Mouse (Mus musculus) forebrain, embryonic 10.5 days (tissue): Measurements from ENCODE around the gene Rab3gap2. TPM values are rescaled to one million over a fixed set of nuclear protein-coding genes. Genes with fewer than 3 reads are reported as not detected.

Experiments used
- DNase-seq: peaks from one replicate; pipeline ENCODE4 v3.0.0-alpha.2; 2017; ENCODE audit warnings: low spot score; ENCODE audit errors: extremely low spot score
- H3K27ac ChIP-seq: fragments of 300-500 bp; sonication (generic); 2 replicates; pipeline ENCODE4 v1.5.1; 2016; ENCODE audit warnings: mild to moderate bottlenecking
- H3K27me3 ChIP-seq: fragments of 300-500 bp; sonication (generic); 2 replicates; pipeline ENCODE4 v1.6.1; 2016; ENCODE audit warnings: mild to moderate bottlenecking; ENCODE audit not compliant: poor library complexity, severe bottlenecking
- H3K36me3 ChIP-seq: fragments of 300-500 bp; sonication (generic); replicated peaks from 2 replicates; pipeline ENCODE4 v1.6.1; 2016; ENCODE audit warnings: mild to moderate bottlenecking, moderate library complexity
- H3K4me1 ChIP-seq: fragments of 300-500 bp; sonication (generic); 2 replicates; pipeline ENCODE4 v1.6.1; 2016
- H3K4me3 ChIP-seq: fragments of 300-500 bp; sonication (generic); 2 replicates; pipeline ENCODE4 v1.5.1; 2016; ENCODE audit warnings: mild to moderate bottlenecking, moderate library complexity
- H3K9me3 ChIP-seq: fragments of 300-500 bp; sonication (generic); 2 replicates; pipeline ENCODE4 v1.6.1; 2016; ENCODE audit warnings: mild to moderate bottlenecking, moderate library complexity
- WGBS: fragments of 180-500 bp; shearing (Covaris S2); methylation state at CpG from one replicate; pipeline ENCODE4 v1.1.7; 2016; 5-methylcytosine and 5-hydroxymethylcytosine counted together
- polyA plus RNA-seq: library from polyadenylated mRNA; unstranded; fragments of >200 nt; fragmentation: Nextera tagmentation; extraction: Ambion mirVana; gene quantifications from 2 replicates; pipeline ENCODE4 v1.2.1, GENCODE M21; 2016

Rab3gap2 gene
- 18.4 and 19.0 TPM in 2 replicates for polyA plus RNA-seq

DNA sequence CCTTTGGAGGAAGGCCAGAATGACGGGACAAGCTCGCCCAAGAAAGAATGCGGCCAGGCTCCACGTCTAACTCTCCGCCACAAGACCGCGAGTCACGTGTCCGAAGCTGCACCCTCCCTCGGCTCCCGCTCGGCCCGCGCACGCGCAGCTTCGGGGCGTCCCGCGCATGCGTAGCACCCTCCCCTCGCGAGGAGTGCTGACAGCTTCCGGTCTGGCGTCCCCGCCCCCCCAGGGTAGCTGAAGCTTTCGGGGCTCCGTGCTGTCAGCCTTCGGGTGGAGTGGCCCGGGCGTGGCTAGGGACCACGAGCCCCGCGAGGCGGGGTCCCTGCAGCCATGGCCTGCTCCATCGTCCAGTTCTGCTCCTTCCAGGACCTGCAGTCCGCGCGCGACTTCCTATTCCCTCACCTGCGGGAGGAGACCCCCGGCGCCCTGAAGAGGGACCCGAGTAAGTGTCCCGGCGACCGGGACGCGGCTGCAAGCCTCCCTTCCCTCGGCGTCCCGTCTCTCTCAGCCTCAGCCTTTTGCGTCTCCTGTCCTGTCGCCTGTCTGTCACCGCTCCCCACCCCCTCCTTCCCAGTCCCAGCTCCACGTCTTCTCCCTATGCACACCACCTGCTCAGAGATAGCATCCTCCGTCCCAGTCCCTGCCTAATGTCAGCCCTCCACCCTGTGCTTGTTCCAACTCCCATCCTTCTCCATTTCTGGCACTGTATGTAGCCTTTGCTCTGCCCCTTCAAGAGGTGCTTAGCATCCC is at the start of gene Rab3gap2:
Gene Rab3gap2, plus strand, starts transcription at position 209 of the 753 bp plus-strand sequence.
- under 1% methylated on average over 57 of the region's 57 CpGs for WGBS

DNA sequence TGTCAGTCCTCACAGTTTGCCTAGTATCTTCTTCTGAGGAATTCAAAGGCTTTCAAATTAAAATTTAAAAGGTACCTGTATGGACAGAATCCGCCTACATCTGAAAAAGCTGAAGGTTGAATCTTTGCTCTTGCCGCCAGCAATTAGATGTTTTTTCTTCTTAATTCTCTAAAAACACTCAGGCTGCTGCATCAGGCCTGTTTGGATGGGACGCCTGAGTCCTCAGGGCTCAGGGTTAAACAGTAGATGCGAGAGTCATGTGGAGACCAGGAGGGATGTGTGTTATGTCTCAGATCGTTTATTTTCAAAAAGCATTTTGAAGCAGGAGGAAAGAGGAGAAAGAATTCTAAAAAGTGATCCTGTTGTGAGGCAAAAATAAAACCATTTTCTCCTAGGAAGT is 30.3 kb upstream of the Rab3gap2 start:
- DNase-seq: no peak
- Histone ChIP-seq H3K36me3 (no peaks in the 10 kb centered on the region), H3K9me3 (no peaks in the 10 kb centered on the region), H3K4me3 (no peak overlapping the region), H3K27ac (no peak overlapping the region), H3K4me1 (no peaks in the 10 kb centered on the region), H3K27me3 (no peaks in the 10 kb centered on the region)
- WGBS: 85% methylated on average over 5 of the region's 5 CpGs

More for the DNA sequence above, at the start of gene Rab3gap2:
- DNase-seq: peak; percentile 96
- Histone ChIP-seq H3K4me3 (peak within 1 kb of the TSS; percentile 90), H3K36me3 (peaks cover 3% of the 10 kb centered on the region; the same call in 1 of the 2 replicates), H3K4me1 (peaks cover 41% of the 10 kb centered on the region), H3K27ac (peak within 1 kb of the TSS; percentile 89), H3K27me3 (no peaks in the 10 kb centered on the region), H3K9me3 (no peaks in the 10 kb centered on the region)

DNA sequence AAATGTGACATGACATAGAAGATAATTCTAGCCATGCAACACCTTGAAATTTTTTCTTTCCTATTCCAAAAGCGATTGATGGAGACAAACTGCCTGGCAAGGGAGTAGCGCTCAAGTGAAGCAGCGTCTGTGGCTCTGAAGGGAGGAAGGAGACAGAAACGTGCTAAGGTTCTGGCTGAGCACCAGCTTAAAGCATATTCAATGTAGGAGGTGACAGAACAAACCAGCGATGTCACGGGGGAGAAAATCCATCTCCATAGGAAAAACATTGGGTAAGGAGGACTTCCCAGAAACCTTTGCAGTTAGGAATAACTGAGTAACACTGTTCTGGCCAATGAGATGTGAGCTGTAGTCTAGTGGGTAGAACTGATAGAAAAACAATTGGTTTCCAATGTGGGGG is 26.1 kb upstream of the Rab3gap2 start:
- Histone ChIP-seq H3K4me3 (no peak overlapping the region), H3K27me3 (no peaks in the 10 kb centered on the region), H3K36me3 (no peaks in the 10 kb centered on the region), H3K9me3 (no peaks in the 10 kb centered on the region), H3K4me1 (no peaks in the 10 kb centered on the region), H3K27ac (no peak overlapping the region)
- DNase-seq: no peak
- WGBS: 89% methylated on average over 6 of the region's 6 CpGs

DNA sequence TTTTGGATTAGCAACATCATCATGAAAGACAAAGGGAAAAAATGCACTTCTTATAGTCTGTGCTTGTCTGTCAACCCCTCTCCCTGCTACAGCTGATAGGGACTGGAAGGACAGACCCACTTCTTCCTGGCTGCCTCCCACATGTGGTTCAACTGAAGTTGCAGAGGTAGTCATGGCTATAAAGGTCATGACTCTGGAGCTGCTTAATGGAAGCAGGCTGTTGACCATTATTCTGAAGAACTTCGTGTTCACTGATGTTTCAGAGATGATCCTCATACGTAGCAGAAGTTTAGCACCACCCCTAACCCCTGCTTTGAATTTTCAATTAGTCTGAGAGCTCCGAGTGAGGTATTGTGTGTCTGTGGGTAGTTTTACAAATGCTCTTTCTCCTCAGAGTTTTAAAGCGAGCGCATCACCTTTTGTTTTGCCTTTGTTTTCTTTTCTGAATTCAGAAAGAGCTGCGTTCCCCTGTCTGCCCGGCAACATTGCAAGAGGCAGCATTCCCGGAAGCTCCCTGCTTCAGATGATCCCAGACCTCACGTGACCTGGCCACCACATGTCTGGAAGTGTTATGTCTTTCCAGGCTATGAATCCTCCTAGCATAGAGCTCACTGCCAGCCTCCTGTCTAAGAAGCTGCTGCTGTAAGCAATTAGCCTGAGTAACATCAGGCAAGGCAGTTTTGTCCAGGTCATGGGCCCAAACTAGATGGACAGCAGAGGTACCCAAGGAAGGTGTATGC is 20.2 kb upstream of the Rab3gap2 start:
- Histone ChIP-seq H3K4me1 (peaks cover 17% of the 10 kb centered on the region), H3K9me3 (no peaks in the 10 kb centered on the region), H3K27ac (peak overlapping the region; percentile 8; the same call in 1 of the 2 replicates), H3K36me3 (no peaks in the 10 kb centered on the region), H3K4me3 (no peak overlapping the region), H3K27me3 (no peaks in the 10 kb centered on the region)
- WGBS: 49% methylated on average over 9 of the region's 9 CpGs
- DNase-seq: no peak

DNA sequence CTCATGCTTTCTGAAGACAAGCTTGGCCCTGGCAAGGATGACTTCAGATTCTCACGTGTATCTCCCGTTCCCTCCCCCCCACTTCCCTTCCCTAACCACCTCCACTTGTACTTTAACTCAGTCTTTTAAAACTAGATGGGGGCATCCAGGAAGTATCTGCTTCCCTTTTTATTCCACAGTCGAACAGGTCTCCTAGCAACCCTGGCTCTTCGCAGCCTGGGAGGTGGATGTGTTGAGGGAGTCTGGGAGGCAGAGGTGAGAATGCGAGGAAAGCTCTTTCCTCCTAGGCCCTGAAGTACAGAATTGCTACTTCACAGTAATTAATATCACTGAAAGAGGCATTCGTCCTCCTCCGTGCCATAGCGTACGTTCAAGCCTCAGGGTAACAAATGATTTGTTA is 18.4 kb upstream of the Rab3gap2 start:
- WGBS: 80% methylated on average over 9 of the region's 9 CpGs
- Histone ChIP-seq H3K27ac (no peak overlapping the region), H3K4me3 (no peak overlapping the region), H3K27me3 (no peaks in the 10 kb centered on the region), H3K9me3 (no peaks in the 10 kb centered on the region), H3K36me3 (no peaks in the 10 kb centered on the region), H3K4me1 (peaks cover 17% of the 10 kb centered on the region)
- no peak for DNase-seq

DNA sequence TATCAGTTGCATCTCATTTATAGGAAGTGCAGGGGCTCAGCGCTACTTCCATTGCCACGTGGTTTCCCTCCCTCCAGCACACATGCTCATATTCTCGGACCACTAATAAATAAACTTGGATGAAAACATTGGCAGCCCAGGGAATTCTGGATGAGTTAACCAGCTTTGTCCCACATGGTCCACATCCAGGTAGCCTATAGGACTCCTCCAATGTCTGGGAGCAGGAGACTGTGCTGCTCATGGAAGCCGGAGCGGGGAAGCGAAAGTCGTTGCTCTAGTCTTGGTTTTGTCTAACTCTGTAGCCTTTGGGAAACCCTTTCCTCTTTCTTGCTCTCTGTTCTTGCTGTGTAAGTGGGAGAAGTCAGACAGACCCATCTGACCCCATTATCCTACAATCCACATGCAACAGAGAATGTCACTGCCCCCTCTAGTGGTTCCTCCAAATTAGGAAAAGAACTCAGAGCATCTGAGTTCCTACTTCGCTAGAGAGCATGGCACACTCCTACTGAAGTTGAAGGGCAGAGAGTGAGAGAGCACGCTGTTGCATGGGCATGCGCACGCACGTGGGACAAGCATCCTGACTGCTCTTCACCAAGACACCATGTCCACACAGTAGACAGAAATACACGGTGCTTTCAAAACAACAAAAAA is 16.7 kb upstream of the Rab3gap2 start:
- Histone ChIP-seq H3K27me3 (no peaks in the 10 kb centered on the region), H3K27ac (no peak overlapping the region), H3K36me3 (no peaks in the 10 kb centered on the region), H3K4me3 (no peak overlapping the region), H3K9me3 (no peaks in the 10 kb centered on the region), H3K4me1 (peaks cover 17% of the 10 kb centered on the region)
- WGBS: 70% methylated on average over 13 of the region's 13 CpGs
- DNase-seq: no peak

DNA sequence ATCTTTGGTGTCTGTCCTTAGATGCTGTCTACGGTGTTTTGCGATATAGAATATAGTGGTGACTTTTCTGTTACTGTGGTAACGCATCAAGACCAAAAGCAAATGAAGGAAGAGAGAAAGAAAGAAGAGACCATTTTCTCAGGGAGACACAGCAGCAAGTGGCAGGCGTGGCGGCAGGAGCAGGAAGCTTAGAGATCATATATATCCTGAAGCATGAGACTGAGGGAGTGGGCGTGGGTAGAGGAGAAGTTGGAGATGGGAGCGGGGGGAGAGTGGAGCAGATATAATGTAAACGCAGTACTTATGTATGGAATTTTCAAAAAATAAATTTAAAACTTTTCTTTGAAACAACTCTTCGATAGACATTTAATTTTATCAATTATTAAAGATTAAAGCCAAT is 14.0 kb upstream of the Rab3gap2 start:
- peaks cover 8% of the 10 kb centered on the region; the same call in 1 of the 2 replicates for H3K4me1 ChIP-seq
- 95% methylated on average over 9 of the region's 9 CpGs for WGBS
- no peaks in the 10 kb centered on the region for H3K27me3 ChIP-seq
- DNase-seq: no peak
- H3K9me3 ChIP-seq: no peaks in the 10 kb centered on the region
- H3K27ac ChIP-seq: no peak overlapping the region
- H3K36me3 ChIP-seq: no peaks in the 10 kb centered on the region
- no peak overlapping the region for H3K4me3 ChIP-seq

DNA sequence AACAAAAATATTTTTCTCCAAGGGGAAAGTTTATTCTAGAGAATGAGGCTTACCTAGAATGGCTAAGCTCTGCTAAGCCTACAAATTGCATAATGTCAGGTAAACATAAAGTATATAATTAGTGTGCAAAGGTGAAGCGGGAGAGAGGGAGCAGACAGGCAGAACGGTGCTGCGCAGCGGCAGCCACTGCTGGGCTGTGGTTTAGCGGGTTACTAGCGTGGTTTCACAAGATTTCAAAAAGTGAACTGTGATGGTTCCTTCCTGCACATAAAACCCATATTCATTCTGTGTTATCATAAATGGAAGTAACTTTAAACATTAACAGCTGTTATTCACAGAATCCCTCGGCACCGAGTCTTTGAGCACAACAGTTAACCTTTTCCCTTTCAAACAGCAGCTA is 11.8 kb upstream of the Rab3gap2 start:
- DNase-seq: no peak
- 89% methylated on average over 8 of the region's 8 CpGs for WGBS

DNA sequence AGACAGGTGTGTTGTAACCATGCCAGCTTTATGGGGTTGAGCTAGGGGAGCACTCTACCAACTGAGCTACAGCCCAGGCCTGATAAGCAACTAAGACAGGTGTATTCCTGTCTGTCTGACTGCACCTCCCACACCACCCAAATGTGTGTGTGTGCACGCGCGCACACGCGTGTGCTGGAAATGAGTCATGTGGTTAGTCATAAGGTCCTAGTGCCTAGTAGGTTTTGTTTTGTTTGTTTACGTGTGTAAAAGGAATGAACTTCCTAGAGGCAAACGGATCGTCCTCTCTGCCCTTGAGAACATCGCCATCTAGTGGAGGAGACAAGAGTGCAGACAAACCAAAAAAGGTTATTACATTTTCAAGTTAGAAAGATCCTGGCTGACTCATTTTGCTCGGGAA is 10.4 kb upstream of the Rab3gap2 start:
- 16% methylated on average over 10 of the region's 10 CpGs for WGBS
- H3K36me3 ChIP-seq: no peaks in the 10 kb centered on the region
- peak; percentile 37 for DNase-seq
- no peaks in the 10 kb centered on the region for H3K9me3 ChIP-seq
- no peak overlapping the region for H3K4me3 ChIP-seq
- no peaks in the 10 kb centered on the region for H3K4me1 ChIP-seq
- no peaks in the 10 kb centered on the region for H3K27me3 ChIP-seq
- H3K27ac ChIP-seq: no peak overlapping the region

More for the DNA sequence above, 11.8 kb upstream of the Rab3gap2 start:
- H3K9me3 ChIP-seq: no peaks in the 10 kb centered on the region
- H3K27ac ChIP-seq: no peak overlapping the region
- H3K27me3 ChIP-seq: no peaks in the 10 kb centered on the region
- H3K4me3 ChIP-seq: no peak overlapping the region
- no peaks in the 10 kb centered on the region for H3K36me3 ChIP-seq
- no peaks in the 10 kb centered on the region for H3K4me1 ChIP-seq

DNA sequence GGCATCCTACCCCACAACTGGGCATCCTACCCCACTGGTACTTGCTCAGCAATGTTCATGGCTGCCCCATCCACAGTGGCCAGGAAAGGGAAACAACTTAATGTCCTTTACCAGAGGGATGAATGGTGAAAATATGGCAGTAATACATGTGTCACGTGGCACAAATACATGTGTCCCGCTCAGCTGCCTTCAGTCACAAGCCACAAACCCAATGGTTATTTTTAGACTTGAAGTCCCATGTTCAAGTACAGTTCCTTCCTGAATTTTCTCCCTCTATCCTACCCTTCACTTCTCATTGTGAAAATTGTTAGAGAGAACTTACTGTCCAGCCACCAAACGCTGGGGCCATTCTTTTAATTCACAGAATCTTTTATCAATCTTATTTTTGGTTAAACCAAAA is 7.6 kb upstream of the Rab3gap2 start:
- Histone ChIP-seq H3K27ac (no peak overlapping the region), H3K4me3 (no peak overlapping the region), H3K27me3 (no peaks in the 10 kb centered on the region), H3K4me1 (peaks cover 12% of the 10 kb centered on the region), H3K9me3 (no peaks in the 10 kb centered on the region), H3K36me3 (no peaks in the 10 kb centered on the region)
- DNase-seq: no peak
- WGBS: 78% methylated on average over 3 of the region's 3 CpGs

DNA sequence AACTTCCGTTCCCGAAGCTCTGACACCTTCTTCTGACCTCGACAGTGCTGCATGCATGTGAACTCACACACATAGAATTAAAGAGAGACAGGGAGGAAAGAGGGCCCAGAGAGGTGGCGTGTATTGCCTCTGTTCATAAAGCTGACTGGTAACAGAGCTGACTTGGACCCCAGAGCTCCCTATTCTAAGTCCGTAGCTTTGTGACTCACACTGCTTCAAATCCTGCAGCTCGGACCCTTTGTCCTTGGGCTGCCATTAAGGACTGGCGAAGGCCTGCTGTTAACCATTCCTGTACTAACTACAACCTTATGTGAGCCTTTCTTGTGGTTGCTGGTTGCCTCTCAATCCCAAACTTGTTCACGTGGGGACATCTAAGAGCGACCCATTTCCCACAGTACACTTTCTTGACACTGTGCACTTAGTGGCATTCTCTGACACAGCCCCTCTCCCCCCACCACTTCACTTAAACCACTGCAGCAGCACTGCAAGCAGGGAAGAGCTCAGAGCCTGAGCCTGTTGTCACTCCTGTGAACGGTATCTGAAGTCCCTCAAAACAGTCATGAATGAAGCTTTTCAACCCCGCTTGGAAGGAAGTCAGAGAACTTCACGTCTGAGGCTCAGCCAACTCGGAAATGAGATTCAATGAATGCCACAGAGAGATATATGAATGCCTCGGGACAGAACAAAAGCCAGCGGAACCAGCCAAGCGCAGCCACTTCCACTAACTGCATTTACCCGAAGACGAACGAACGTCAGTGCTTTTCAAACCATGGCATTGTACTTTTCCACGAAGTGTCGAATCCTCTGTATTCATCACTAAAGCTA is 3.1 kb upstream of the Rab3gap2 start:
- WGBS: 49% methylated on average over 22 of the region's 22 CpGs
- Histone ChIP-seq H3K4me3 (no peak overlapping the region), H3K9me3 (no peaks in the 10 kb centered on the region), H3K36me3 (no peaks in the 10 kb centered on the region), H3K27me3 (no peaks in the 10 kb centered on the region), H3K27ac (peak overlapping the region; percentile 71), H3K4me1 (peaks cover 37% of the 10 kb centered on the region)
- peak; percentile 21 for DNase-seq

DNA sequence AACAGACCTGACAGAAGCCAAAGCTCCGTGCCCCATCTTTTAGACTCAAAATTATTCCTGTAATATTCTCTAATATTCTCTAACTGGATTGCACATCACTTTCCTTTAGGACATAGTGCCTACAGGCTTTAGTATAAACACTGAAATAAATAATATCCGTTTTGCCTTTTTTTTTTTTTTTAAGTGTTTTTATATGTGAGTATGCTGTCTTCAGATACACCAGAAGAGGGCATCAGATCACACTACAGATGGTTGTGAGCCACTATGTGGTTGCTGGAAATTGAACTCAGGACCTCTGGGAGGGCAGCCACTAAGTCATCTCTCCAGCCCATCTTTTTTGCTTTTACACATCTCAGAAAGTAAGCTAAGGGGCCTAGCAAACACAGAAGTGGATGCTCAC is 1.9 kb upstream of the Rab3gap2 start:
- Histone ChIP-seq H3K36me3 (no peaks in the 10 kb centered on the region), H3K4me3 (no peak overlapping the region), H3K4me1 (peaks cover 41% of the 10 kb centered on the region), H3K27me3 (no peaks in the 10 kb centered on the region), H3K27ac (no peak overlapping the region), H3K9me3 (no peaks in the 10 kb centered on the region)
- 84% methylated on average over 2 of the region's 2 CpGs for WGBS
- DNase-seq: no peak
